Mouse (Mus musculus) lung, adult 18-20 months (tissue): ENCODE data around the gene Pxn.
"Not testable (repeated sequence)": the region's sequence is repeated elsewhere in the genome, so short reads cannot be mapped to it uniquely, and the experiment has no call there.

Experiments
- DNase-seq, 2 experiments: peaks; one replicate each; pipeline ENCODE4 v3.0.0; 2022; ENCODE audit warnings: mixed read lengths in 2 of 2

Pxn gene

DNA sequence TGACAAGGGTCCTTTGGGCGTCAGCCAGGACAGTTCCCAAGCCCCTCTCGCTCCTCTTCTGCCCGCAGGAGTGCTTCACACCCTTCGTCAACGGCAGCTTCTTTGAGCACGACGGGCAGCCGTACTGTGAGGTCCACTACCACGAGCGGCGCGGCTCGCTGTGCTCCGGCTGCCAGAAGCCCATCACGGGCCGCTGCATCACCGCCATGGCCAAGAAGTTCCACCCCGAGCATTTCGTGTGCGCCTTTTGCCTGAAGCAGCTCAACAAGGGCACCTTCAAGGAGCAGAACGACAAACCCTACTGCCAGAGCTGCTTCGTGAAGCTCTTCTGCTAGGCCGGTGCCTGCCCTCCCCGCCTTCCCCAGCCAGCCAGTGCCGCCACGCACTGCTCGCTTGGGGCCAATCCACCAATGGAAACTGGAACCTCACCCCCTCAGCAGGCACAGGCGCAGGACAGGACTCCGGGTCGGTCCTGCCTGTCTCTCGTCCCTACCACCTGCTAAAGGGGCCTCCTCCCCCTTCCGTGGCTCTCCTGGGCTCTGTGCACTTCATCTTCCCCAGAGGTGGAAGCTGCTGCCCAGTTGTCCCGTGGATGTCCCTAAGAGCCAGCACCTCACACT lies 47.4 kb downstream of the Pxn start:
- DNase-seq, result no peak

DNA sequence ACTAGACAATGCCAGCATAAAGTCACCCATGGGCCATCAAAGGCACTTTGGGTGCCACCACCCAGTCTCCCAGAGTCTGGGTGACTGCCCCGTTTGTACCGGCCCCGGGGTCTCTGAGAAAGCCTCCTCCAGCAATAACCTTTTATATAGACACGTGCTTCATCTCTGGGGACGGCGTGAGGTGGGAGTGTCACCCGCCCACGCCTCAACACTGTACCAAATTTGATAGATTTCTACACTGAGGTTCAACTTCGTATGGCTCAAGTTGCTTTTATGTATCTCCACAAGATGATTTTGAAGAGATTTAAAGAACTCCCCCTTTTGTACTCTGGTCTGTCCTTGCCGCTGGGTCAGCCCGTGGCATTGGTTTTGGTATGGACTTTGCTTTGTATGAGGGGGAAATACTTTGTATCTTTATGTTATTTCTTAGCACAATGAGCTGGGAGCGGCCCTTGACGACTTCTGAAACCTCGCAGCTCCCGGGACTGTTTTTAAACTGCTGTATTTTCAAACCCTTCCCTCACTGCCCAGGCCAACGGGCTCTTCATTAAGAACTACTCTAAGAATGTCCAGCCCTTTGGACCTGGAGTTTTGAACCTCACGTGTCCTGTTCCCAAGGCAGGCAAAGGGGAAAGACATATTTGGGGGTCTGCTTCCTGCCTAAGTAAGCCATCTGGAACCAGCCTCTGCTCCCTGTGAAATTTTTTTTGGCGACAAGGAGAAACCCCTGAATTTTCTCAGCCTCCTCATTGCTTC lies 48.2 kb downstream of the Pxn start:
- no peak for DNase-seq

DNA sequence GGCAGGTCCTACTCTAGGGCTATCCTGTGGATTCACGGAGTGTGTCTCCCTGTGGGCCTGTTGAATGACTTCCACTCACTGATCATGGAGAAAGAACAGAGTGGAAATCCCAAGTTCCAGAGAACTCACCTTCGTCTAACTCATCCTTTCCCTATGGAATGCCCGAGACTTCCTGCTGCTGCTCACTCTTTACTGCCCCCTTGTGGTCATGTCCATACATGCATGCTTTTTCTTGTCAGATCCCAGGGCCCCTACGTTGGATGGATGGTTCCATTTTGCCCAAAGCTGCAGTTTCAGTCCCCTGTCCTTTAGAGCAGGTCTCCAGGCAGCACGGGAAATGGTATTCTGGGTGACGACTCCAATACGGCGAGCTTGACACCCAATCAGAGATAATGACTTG lies 49.7 kb downstream of the Pxn start:
- peak; percentile 70 to 82 for DNase-seq

DNA sequence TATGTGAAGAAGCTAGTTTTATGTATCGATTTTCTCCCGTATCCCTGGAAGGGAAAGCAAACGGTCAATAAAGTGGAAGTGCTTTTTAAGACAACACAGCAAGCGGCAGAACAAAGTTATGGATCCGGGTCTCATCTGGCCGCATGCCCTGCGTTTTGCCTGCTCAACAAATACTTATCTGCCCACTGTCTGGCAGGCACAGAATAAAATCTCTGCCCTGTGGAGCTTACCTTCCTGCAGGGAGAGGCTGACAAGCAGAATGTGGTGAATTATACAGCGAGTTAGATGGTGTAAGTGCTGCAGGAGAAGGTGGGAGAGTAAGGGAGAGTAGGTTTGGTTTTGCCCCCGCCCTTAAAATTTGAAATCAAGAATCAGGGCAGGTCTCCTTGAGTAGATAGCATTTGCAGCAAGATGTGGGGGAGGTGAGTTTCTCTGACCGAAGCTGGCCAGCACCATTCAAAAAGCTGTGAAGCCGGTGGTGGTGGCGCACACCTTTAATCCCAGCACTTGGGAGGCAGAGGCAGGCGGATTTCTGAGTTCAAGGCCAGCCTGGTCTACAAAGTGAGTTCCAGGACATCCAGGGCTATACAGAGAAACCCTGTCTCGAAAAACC lies 51.8 kb downstream of the Pxn start:
- DNase-seq, result no peak

DNA sequence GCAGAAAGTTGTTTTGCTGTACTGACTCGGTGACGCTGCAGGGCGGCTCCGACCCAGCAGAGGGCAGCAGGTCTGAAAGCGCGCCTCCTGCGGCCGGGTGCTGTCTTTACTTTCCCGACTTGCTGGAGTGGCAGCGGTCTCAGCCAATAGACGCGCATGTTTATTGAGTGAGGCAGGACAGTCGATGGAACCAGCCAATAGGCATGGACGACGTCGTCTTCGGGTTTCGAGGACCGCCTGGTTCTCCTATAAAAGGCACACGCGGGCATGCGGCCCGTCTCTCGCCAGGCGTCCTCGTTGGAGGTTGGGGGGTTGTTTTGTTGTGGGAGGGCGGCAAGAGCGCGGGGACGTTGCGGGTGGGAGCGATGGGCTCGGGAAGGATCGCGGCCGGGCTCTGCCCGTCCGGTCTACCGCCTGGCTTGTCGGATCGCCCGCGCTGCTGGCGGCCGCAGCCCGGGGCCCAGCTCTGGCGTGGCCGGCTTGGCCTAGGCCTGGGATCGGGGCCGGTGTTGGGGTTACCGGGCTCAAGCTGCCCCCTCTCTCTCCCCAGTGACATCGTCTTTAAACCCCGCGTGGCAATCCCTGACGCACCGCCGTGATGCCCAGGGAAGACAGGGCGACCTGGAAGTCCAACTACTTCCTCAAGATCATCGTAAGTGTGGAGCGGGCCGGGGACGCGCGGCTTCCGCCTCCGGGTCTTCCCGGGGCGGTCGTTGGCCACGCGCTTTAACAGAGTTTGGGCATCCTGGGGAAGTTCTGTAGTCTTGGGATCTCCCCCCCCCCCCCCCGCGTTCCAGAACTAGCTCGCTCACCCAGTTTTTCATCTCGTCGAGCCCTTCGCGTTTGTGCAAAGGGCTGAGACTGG lies 53.0 kb downstream of the Pxn start, which contains the start of gene Rplp0:
Gene Rplp0, plus strand, starts transcription at position 231 of the 865 bp plus-strand sequence.
- peak; percentile 99 to 100 for DNase-seq

DNA sequence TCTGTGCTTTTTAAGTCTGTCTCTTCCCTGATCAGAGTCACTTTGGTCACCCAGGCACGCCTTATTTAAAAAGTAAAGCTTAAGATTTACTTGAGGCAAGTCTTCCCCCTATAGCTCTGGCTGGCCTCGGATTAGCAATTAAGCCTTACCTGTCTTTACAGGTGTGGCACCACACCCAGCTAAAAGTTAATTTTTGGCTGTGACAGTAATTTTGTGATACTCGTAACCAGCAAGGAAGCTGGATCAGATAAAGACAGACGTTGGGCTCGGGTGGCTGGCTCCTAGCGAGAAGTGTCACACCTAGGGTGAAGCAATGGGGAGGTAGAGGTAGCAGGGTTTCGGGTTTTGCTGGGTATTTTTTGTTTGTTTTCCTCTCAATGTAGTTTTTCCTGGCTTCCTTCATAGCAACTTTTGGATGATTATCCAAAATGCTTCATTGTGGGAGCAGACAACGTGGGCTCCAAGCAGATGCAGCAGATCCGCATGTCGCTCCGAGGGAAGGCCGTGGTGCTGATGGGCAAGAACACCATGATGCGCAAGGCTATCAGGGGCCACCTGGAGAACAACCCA lies 53.9 kb downstream of the Pxn start:
- no peak for DNase-seq

DNA sequence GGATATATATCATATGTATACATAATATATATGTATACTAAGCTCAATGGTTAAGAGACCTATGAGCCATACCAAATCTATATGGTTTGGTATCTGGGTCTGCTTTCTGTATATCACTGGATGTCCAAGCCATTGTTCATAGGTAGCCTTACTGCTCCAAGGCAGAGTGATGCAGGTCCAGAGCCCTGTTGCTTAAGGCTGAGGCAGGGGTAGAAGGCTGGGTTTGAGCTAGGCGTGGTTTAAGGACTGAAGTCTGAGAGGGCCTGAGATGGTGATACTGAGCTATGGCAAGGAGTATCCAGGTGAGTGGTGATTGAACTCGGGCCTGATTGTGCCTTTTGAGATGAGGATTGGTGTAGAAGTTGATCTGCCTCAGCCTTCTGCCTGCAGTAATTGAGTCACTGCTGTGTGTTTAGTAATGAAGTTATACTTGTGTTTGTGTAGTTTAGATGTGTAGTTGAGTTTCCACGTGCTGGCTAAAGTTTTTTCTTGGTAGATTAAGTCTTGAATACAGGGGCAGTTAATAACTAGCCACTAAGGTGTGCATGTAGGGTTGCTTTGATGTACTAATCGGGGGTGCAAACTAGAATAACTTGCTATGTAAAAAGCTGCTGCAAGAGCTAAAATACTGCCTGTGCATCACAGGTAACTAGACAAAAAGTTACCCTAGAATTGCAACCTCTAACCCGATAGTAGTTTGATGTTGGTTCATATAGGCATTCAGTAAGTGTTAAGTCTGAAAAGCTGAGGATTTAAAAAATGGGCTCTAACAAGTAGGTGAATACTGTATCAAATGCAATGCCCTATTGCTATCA lies 57.5 kb downstream of the Pxn start:
- no peak for DNase-seq

DNA sequence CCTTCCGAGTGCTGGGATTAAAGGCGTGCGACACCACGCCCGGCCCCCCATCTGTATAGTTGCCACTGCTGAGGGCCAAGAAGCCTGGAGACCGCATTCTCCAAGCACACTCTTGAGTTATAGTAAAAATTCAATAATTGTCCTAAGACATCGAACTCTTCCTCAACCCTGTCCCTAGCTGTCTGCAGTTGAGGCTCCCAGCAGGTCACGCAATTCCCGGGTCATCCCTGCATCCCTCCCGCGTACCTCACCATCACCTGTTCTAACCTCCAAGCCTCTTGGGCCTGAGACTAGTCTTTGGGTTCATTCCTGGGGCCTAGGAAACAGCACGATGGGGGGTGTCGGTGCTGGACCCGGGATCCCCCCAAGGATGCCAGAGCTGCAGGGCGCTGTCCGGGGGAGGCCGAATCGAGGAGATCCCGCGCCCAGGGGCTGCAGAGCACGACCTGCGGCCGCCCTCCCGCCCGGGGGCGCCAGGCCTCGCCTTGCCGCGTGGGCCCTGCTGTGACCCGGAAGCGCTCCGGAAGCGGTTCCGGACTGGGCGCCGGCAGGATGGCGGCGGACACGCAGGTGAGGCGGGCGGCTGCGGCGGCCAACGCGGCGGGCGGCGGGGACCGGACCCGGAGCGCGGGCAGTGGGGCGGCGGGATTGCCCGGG lies 58.4 kb downstream of the Pxn start, which contains the start of gene Gcn1l1:
Gene Gcn1l1, plus strand, starts transcription at position 518 of the 657 bp plus-strand sequence.
- peak; percentile 74 to 78 for DNase-seq

DNA sequence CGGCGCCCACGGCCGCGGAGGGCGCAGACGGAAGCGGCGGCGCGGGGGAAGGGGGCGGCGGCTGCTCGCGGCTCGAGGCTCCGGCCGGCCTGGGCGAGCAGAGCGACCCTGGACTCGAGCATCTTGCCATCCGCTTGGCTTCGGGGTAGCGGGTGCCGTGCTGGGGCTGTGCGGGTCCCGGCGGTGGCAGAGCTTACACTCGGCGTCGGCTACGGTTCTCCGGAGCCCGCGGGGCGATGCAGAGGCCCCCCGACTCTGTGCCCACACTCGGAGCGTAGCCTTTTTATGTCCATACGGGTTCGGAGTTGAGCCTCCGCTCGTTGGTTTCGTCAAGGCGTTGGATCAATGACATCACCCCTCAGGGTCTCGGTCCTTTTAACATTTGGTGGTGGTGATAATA lies 58.9 kb downstream of the Pxn start:
- DNase-seq, result no peak

DNA sequence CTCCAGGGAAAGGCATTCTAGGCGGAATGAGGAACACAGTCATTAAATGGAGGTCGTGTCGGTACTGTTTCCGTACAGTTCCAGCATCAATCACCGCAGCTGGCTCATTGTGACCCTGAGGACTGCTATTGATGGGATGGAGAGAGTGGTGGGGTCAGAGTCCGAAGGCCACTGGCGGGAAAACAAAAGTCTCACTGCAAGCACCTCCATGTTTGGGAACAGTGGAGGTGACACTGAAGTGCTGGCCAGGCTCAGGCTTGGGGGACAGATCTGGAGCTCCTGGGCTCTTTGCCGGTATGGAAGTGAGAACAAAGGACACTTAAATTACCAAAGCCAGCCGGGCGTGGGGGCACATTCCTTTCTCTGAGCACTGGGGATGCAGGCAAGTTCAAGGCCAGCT lies 62.2 kb downstream of the Pxn start:
- no peak for DNase-seq

DNA sequence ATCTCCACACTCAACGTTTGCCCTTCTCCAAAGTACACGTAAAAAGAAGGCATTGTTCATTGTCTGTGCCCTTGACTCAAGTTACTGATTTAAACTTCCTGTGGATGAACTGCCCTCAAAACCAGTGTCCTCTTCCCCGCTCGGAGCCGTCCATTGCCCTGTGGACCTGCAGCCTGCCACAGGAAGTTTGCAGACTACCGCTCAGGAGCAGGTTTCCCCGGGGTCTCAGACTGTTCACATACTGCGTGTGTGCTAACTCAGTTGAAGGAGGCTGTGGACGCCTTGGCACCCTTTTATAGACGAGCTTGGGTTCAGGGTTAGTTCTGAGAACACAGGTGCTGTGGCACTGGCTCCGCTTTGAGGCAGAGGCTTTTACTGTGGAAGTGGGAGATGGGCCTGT lies 62.8 kb downstream of the Pxn start:
- DNase-seq, result no peak

DNA sequence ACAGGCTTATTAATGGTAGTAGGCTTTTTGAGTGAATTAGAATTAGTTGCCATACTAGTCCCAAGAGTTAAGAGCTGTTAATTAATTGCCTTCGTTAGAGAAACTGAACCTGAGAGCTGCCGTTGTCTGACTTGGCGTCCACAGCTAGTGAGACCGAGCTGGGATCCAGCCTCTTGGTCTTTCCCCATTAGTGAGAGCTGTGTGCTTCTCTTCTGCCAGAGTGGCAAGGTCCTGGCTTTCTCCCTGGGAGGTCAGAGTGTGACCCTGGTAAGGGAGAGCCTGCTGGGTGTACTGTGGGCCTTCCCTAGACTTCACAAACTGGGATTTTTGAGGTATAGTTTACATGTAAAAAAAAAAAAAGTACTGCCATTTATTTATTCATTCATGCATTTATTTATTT lies 63.2 kb downstream of the Pxn start:
- DNase-seq, result no peak

DNA sequence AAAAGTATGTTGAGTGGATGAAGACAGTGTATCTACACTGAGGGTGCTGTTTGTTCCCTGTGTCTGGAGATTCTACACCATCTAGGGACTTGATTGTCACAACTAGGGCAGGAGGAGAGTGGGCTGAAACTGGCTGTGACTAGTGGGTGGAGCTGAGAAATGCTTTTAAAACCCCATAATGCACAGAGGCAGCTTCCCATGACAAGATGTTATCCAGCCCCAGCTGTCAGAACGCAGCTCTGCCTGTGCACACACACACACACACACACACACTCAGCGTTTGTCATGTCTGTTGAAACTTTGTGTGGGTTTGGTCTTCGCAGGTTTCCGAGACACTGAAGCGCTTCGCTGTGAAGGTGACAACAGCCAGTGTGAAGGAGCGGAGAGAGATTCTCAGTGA lies 64.6 kb downstream of the Pxn start:
- DNase-seq, result no peak

DNA sequence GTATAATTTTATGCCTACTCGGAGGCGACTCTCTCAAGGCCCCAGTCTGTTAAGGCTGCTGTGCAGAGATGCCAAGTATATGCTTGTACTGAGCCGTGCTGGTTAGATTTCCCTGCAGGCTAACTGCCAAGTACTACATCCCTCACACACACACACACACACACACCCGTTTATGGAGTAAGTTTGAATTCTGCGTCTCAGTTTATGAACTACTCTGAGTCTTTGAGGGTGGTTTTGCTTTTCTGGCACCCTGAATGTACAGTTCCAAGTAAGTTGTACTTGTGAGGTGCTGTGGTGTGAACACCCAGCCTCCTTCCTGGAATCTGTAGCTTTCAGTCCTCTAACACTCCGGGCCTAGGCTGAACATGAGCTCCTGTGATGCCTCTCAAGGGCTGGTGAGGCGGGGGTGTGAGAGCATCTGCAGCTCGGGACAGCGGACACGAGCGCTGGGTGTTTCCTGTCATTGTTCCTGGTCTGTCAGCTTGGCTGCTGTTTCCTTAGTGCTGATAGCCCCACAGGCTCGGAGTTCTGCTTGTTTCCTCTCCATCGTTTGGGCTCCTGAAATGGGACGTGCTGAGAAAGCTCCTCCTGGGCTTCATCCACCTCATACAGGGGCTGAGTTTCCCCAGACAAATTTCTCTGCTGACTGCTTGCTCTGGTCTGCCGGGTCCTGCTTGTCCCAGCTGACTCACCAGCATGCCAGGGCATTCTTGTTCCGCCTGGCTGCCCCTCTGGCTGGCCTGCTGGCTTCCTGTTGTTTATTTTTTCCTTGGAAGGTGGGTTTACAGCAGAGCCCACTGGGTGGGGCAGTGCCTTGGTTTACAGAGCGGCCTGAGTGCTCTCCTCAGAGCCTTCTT lies 66.4 kb downstream of the Pxn start:
- peak; percentile 57 to 67 for DNase-seq

DNA sequence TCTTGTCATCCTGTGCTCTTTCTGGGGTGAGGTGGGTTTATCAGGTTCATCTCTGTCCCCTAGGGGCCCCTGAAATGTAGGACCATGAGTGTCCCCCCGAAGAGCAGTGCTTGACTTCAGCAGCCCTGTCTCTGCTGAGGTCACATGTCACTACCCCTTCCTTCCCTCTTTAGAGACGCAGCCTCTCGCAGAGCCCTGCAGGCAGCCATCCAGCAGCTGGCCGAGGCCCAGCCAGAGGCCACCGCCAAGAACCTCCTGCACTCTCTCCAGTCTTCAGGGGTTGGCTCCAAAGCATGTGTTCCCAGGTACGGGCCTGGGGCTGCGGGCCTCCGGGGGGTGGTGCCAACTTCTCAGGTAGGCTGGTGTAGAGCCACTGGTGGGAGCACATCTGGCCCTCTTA lies 68.5 kb downstream of the Pxn start:
- peak in 1 of 2 experiments; percentile 24 for DNase-seq

DNA sequence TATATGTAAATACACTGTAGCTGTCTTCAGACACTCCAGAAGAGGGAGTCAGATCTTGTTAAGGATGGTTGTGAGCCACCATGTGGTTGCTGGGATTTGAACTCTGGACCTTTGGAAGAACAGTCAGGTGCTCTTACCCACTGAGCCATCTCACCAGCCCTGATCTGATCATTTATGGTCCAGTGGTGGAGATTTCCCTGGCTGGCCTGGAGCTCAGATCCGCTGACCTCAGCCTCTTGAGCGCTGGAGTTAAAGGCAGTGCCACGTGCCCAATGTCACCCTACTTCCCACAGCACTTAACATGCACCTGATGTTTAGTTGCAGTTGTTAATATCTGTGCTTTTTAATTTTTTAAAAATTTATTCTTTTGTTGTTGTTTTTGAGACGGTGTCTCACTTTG lies 71.2 kb downstream of the Pxn start:
- not testable (repeated sequence) for DNase-seq

DNA sequence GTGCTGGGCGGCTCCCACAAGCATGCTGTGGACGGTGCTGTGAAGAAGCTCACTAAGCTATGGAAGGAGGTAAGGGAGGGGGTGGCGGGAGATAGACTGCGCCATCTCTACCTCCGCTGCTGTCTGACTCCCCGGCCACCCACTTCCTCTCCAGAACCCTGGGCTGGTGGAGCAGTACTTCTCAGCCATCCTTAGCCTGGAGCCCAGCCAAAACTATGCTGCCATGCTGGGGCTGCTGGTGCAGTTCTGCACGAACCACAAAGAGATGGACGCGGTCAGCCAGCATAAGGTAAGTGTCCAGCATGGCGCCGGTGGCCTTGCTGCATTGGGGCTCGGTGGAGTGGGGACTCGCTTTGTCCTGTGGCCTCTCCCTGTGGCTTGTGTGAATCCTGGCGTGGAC lies 72.4 kb downstream of the Pxn start:
- no peak for DNase-seq

DNA sequence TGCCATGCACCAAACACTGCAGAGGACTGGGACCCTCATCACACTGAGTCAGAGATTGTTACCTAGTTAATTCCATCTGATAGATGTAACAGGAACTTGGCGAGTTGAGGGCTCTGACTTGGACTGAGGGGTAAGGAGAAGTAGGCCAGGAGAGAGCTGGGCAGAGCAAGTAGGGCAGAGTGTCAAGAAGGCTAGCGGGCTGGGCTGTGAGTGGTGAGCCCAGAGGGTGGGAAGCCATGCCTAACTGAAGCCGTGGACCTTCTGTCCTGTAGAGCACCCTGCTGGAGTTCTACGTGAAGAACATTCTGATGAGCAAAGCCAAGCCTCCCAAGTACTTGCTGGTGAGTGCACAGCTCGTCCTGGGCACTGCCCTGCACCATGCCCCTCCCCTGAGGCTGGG lies 72.9 kb downstream of the Pxn start:
- no peak for DNase-seq

DNA sequence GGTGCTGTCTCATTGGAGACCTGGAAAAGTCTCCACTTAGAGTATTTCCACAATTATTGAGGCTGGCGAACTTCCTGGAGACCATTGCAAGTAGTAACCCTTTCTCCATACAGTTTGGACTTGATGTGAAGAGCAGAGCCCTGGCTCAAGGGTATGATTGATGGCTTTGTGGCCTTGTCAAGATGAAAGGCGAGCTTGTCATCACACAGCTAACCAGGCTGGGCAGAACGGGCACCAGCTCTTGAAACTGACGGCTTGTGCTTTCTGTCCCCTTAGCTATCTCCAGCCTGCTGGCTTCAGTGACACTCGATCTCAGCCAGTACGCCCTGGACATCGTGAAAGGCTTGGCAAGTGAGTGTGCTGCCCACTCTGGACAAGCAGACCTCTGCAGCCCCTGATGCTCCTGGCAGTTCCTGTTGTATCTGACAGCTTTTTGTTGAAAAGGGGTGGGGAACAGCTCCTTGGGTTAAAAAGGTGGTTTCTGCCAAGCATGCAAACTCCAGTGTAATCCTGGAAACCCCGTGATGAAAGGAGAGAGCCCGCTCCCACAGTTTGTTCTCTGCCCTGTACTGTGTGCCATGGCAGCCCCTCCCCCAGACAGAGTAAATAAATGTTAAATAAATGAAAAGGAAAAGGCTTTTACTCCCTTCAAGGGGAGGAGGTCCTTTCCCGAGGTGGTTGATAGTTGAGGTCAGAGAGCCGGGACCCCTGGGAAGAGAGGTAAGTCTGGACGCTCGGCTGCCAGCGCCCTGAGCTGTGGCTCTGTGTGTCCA lies 73.9 kb downstream of the Pxn start:
- DNase-seq, result no peak
